Mouse (Mus musculus) embryonic fibroblast, embryonic 13.5 days (primary cell): ENCODE measurements around the gene Fto.

ENCODE experiments used
- CTCF ChIP-seq: IDR thresholded peaks from 2 replicates; pipeline ENCODE4 v1.5.1; 2011; ENCODE audit warnings: mild to moderate bottlenecking, control low read depth, low read length, moderate library complexity, borderline replicate concordance; ENCODE audit not compliant: insufficient read depth
- POLR2A ChIP-seq: IDR thresholded peaks from 2 replicates; pipeline ENCODE4 v1.6.1; 2011; ENCODE audit warnings: low read depth, mild to moderate bottlenecking, control low read depth, low read length, moderate library complexity

GRCm38 (mm10) chr8:91486394-91486793 lies 173.1 kb downstream of the Fto start:
- no peak for TF ChIP-seq POLR2A
- no peak for TF ChIP-seq CTCF
